Mouse (Mus musculus) MEL (cell line): ENCODE data around the gene Pdlim4.

Experiments used
- CTCF ChIP-seq, 3 experiments: IDR thresholded peaks in 2 of 3; conservative IDR thresholded peaks in 1 of 3; 2 replicates each; pipeline ENCODE4 v1.5.1; 2011 to 2012; ENCODE audit warnings: low read length in 3 of 3, low read depth in 2 of 3, mild to moderate bottlenecking in 2 of 3, improper control_type of control experiment in 1 of 3, inconsistent platforms in 1 of 3, mixed read lengths in 1 of 3, moderate library complexity in 1 of 3; ENCODE audit not compliant: control insufficient read depth in 1 of 3, insufficient read depth in 1 of 3, poor library complexity in 1 of 3, severe bottlenecking in 1 of 3
- KAT2A ChIP-seq: conservative IDR thresholded peaks from 2 replicates; pipeline ENCODE4 v1.6.1; 2012; ENCODE audit warnings: low read depth, low read length, improper control_type of control experiment, inconsistent platforms
- MEF2A ChIP-seq: IDR thresholded peaks from 2 replicates; pipeline ENCODE4 v1.6.1; 2014; ENCODE audit warnings: low read depth, mild to moderate bottlenecking, inconsistent platforms, low read length, improper control_type of control experiment; ENCODE audit not compliant: poor library complexity, insufficient replicate concordance, severe bottlenecking; ENCODE audit errors: extremely low read depth
- MYC ChIP-seq: IDR thresholded peaks from 2 replicates; pipeline ENCODE4 v1.6.1; 2011; ENCODE audit warnings: low read depth, mild to moderate bottlenecking, low read length, improper control_type of control experiment, moderate library complexity
- NELFE ChIP-seq: IDR thresholded peaks from 2 replicates; pipeline ENCODE4 v1.6.1; 2011; ENCODE audit warnings: low read depth, low read length, improper control_type of control experiment
- POLR2A ChIP-seq, 2 experiments: IDR thresholded peaks; 2 replicates each; pipeline ENCODE4 v1.6.1; 2011 to 2012; ENCODE audit warnings: low read length in 2 of 2, mild to moderate bottlenecking in 2 of 2, control low read depth in 1 of 2, improper control_type of control experiment in 1 of 2, low read depth in 1 of 2, moderate library complexity in 1 of 2; ENCODE audit not compliant: control insufficient read depth in 1 of 2, insufficient read depth in 1 of 2, poor library complexity in 1 of 2
- POLR2AphosphoS2 ChIP-seq: IDR thresholded peaks from 2 replicates; pipeline ENCODE4 v1.6.1; 2011; ENCODE audit warnings: low read length, improper control_type of control experiment
- SIN3A ChIP-seq: IDR thresholded peaks from 2 replicates; pipeline ENCODE4 v1.6.1; 2012; ENCODE audit warnings: low read length, improper control_type of control experiment, inconsistent platforms
- ZKSCAN1 ChIP-seq: IDR thresholded peaks from 2 replicates; pipeline ENCODE4 v1.6.1; 2012; ENCODE audit warnings: low read depth, mild to moderate bottlenecking, inconsistent platforms, low read length, improper control_type of control experiment, moderate library complexity

- TF ChIP-seq MYC (no peak), CTCF (IDR thresholded peaks at IDR 0.05 in 2 of 3, conservative IDR thresholded peaks at IDR 0.05 in 1 of 3; ENCODE audit: control insufficient read depth in 1 of 3, insufficient read depth in 1 of 3, low read depth in 2 of 3, low read length in 3 of 3, poor library complexity in 1 of 3, severe bottlenecking in 1 of 3) (no peak), NELFE (no peak), SIN3A (no peak), POLR2A (IDR thresholded peaks at IDR 0.05; ENCODE audit: control insufficient read depth in 1 of 2, insufficient read depth in 1 of 2, low read depth in 1 of 2, low read length in 2 of 2, poor library complexity in 1 of 2) (no peak), MEF2A (no peak), KAT2A (no peak), POLR2AphosphoS2 (no peak), ZKSCAN1 (no peak)
Measured at GRCm38 (mm10) chr11:54051161-54051560, 17.7 kb downstream of the Pdlim4 start.
